Mouse (Mus musculus) cerebellum, postnatal 4 days (tissue): ENCODE results near the gene Lax1.
"Not testable (repeated sequence)": the region's sequence is repeated elsewhere in the genome, so short reads cannot be mapped to it uniquely, and the experiment has no call there.

Source experiments
- DNase-seq, 2 experiments: peaks; one replicate each; pipeline ENCODE4 v3.0.0; 2022; ENCODE audit warnings: low spot score in 2 of 2, mixed read lengths in 1 of 2

Gene Lax1

DNA sequence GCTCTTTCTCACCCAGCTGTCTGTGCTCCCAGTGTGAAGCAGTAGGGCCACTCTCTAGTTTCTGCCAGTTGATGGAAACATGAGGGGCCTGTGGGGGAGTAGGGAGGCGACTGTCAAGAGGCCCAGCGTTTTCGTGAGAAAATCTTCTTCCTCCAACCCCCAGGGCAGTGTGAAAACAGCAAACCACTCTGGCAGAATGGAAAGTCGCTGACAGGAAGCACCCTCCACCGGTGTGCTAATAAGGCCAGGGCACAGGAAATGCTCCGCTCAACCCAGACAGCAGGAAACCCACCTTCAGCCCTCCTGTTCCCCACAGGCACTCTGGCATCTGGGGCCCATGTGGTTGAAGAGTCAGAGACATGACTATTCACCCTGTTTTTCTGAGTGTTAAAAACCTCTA is at the start of gene Lax1:
Gene Lax1 (minus strand): TSS at position 212 of the 400 bp plus-strand sequence.
- no peak for DNase-seq

GRCm38 (mm10) chr1:133736664-133737063 is 46.8 kb upstream of the Lax1 start:
- no peak for DNase-seq

DNA sequence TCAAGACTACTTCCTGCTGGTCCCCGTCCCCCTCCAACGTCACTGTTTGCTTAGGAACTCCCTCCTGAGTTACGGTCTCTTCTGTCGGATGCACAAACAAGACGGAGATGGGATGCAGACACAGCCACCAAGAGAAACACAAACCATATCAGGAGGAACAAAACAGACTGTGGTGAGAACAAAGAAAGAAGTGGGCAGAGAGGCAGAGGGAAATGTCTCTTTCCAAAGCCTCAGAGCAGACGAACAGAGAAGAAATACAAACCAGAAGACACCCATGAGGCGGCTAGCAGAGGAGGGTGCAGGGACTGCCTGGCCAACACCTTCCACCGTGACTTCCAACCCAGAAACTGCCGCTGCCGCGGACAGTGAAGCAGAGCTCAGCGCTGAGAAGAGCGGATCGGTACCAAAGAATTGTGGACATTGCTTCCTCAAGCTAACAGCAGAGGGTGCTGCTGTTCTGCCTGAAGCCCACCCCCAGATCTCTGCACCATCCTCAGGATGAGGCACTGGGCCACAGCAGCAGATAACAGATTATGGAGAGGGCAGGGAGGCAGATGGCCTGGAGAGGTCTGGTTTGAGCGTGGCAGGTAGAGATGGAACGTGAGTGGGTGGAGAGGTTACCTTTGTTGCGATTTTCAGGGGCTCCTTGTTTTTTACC is 46.2 kb upstream of the Lax1 start:
- peak; percentile 39 to 78 for DNase-seq

- DNase-seq = no peak
Measured at GRCm38 (mm10) chr1:133732814-133733213, 42.9 kb upstream of the Lax1 start.

GRCm38 (mm10) chr1:133728339-133728738 is 38.4 kb upstream of the Lax1 start:
- DNase-seq = no peak

GRCm38 (mm10) chr1:133720342-133720741 is 30.4 kb upstream of the Lax1 start:
- DNase-seq = no peak

DNA sequence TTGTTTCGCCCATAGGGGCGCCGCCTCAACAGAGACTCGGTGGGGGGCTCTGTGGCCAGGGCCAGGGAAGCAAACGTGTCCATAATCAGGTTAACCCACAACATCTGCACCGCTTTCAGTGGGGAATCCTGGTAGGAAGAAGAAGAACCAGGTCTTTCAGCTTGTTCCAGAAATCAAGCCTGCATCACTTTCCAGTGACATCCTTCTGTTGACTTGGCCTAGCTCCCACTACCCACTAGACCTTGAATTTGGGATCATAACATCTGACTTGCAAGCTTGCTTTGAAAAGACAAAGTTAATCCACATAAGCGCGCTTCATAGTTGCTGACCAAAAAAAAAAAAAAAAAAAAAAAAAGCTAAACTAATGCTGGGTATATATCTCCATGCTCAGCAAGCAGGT is 28.9 kb upstream of the Lax1 start:
- DNase-seq = no peak

GRCm38 (mm10) chr1:133718296-133718695 is 28.4 kb upstream of the Lax1 start:
- peak in 1 of 2 experiments; percentile 22 for DNase-seq

- DNase-seq = peak in 1 of 2 experiments; percentile 29
Measured at GRCm38 (mm10) chr1:133716464-133716863, 26.6 kb upstream of the Lax1 start.

GRCm38 (mm10) chr1:133715191-133715590 is 25.3 kb upstream of the Lax1 start:
- peak in 1 of 2 experiments; percentile 13 for DNase-seq

GRCm38 (mm10) chr1:133713009-133713370 is 23.1 kb upstream of the Lax1 start:
- DNase-seq = no peak

GRCm38 (mm10) chr1:133712288-133713008 is 22.5 kb upstream of the Lax1 start:
- DNase-seq = no peak

DNA sequence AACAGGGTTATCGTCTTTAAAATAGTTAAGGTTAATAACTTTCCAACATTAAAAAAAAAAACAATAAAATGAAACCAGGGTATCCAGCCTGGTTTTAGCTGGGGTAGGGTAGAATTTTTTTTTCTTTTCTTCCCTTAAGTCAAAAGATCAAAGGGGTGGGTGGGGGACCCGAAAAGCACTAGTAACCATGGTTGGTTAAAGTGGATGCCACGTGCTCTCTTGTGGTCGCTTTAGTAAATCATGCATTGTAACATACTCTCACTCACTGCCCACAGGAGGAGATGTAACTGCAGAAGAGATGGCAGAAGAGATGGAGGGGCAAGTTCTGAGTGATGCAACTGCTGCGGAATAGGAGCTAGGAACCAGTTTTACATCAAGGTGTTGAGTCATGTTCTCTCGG is 21.5 kb upstream of the Lax1 start:
- DNase-seq = no peak

DNA sequence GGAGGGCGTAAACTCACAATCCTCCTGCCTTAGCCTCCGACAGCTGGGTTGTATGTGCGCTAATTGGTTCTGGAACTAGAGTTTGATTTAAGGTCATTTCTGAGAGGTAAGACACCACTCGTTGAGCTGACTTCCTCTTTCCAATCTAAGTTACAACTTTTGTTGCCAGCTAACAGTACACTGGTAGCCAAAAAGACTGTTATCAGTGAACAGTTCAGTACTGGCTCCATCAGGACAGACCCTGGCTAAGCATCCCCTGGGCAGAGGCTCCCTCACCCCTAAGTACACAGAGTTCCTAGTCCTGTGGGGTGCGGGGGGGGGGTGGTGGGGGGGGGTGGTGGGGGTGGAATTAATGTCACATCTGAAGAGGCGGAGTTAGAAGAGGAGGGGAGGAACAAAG is 21.0 kb upstream of the Lax1 start:
- no peak for DNase-seq

- no peak for DNase-seq
Measured at GRCm38 (mm10) chr1:133709292-133709691, 19.4 kb upstream of the Lax1 start.

- not testable (repeated sequence) for DNase-seq
Measured at GRCm38 (mm10) chr1:133701824-133702223, 11.9 kb upstream of the Lax1 start.

- no peak for DNase-seq
Measured at GRCm38 (mm10) chr1:133697935-133698620, 8.2 kb upstream of the Lax1 start.

DNA sequence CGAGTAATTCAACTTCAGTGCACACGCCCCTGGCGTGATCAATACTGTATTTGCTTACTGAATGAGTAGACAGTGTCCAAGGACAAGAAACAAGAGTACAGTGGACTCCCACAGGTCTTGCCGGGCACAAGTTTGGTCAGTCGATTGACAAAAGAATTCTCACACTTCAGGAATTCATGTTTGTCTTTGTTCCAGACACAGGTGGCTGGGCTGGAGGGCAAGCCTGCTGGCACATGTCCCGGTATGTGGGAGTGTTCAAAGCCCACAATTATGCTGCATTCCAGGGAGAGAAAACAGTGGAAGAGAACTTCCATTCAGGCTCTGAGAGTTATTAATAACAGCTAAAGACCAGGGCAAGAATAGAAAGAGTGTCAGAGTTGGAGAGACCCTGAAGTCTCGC is 6.0 kb upstream of the Lax1 start:
- DNase-seq = no peak

- no peak for DNase-seq
Measured at GRCm38 (mm10) chr1:133694876-133695275, 5.0 kb upstream of the Lax1 start.

DNA sequence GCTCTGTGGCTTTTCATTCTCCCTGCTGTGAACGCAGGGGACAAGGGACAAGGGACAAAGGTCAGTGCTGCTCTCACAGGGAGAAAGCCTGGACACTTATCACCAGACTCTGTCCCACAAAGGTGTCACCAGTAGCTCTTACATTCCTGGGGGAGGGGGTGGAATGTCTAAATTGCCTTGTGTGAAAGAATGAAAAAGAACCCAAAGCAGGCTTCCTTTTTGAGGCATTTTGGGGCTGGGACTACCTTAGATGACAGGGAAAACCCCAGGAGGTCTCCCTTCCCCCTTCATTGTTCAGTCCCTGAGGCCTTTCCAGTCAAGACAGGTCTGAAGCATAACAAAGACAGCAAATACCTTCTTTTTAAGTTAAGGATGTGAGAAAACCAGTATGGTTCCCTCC is 4.4 kb upstream of the Lax1 start:
- DNase-seq = no peak

DNA sequence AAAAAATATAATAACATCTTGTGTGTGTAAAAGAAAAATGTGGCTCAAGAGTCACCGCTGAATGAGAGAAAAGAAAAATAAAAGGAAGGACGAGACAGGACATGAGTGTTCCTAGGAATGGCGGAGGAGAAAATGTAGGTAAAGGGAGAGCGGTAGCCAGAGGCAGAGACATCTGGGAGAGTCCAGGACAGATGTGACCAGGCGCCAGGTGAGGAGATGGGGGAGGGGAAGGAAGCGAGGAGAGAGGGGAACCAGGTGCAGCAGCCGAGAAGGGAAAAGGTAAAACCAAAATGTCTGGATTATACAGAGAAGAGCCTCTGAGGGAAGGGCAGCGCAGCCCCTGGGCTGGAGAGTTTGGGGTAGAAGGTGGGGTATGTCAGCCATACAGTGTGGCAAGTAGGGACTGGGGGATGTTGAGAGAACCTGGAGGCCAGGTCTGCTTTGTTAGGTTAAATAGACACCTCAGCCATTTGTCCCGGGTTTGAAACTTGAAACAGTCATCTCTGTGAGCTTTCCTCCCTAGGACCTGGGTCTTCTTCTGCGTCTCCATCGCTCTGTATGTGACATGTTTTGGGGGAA is 3.7 kb upstream of the Lax1 start:
- DNase-seq = no peak

- no peak for DNase-seq
Measured at GRCm38 (mm10) chr1:133692195-133692594, 2.3 kb upstream of the Lax1 start.

- DNase-seq = no peak
Measured at GRCm38 (mm10) chr1:133691046-133691445, 1.1 kb upstream of the Lax1 start.
